Mouse (Mus musculus): Measurements from ENCODE around the gene 1810046K07Rik. TPM values are rescaled to one million over a fixed set of nuclear protein-coding genes. Genes with fewer than 3 reads are reported as not detected.
A peak's percentile ranks its signal among the peaks of the same experiment; 100 is the strongest.

The 1810046K07Rik gene
- not detected for total RNA-seq (2021)

- no peak for DNase-seq
Observed at GRCm38 (mm10) chr9:51328731-51329130, at the start of gene 1810046K07Rik. TSS of gene 1810046K07Rik (minus strand) at chr9:51328917.

GRCm38 (mm10) chr9:51369560-51369959 is 40.8 kb upstream of the 1810046K07Rik start:
- no peak for DNase-seq

- DNase-seq, result no peak
Observed at GRCm38 (mm10) chr9:51367124-51367523, 38.4 kb upstream of the 1810046K07Rik start.

GRCm38 (mm10) chr9:51364059-51364458 is 35.3 kb upstream of the 1810046K07Rik start:
- DNase-seq, result no peak

GRCm38 (mm10) chr9:51353511-51353910 is 24.8 kb upstream of the 1810046K07Rik start:
- no peak for DNase-seq

GRCm38 (mm10) chr9:51352896-51353295 is 24.2 kb upstream of the 1810046K07Rik start:
- no peak for DNase-seq

- no peak for DNase-seq
Observed at GRCm38 (mm10) chr9:51349422-51349821, 20.7 kb upstream of the 1810046K07Rik start.

GRCm38 (mm10) chr9:51345768-51346167 is 17.1 kb upstream of the 1810046K07Rik start:
- no peak for DNase-seq

- peak; percentile 83 to 86 for DNase-seq
Observed at GRCm38 (mm10) chr9:51335294-51336010, 6.7 kb upstream of the 1810046K07Rik start.

GRCm38 (mm10) chr9:51331449-51332238 is 2.9 kb upstream of the 1810046K07Rik start:
- no peak for DNase-seq

- no peak for DNase-seq
Observed at GRCm38 (mm10) chr9:51327555-51327903, 1.2 kb downstream of the 1810046K07Rik start.

GRCm38 (mm10) chr9:51326619-51327554 is 1.8 kb downstream of the 1810046K07Rik start:
- no peak for DNase-seq

GRCm38 (mm10) chr9:51324406-51325065 is 4.2 kb downstream of the 1810046K07Rik start:
- DNase-seq, result no peak

GRCm38 (mm10) chr9:51320096-51320495 is 8.6 kb downstream of the 1810046K07Rik start:
- no peak for DNase-seq

GRCm38 (mm10) chr9:51318246-51318645 is 10.5 kb downstream of the 1810046K07Rik start:
- no peak for DNase-seq

- DNase-seq, result no peak
Observed at GRCm38 (mm10) chr9:51317322-51317721, 11.4 kb downstream of the 1810046K07Rik start.

GRCm38 (mm10) chr9:51315402-51316063 is 13.2 kb downstream of the 1810046K07Rik start:
- DNase-seq, result no peak

- no peak for DNase-seq
Observed at GRCm38 (mm10) chr9:51312554-51313317, 16.0 kb downstream of the 1810046K07Rik start.

- DNase-seq, result no peak
Observed at GRCm38 (mm10) chr9:51310515-51310914, 18.2 kb downstream of the 1810046K07Rik start.

GRCm38 (mm10) chr9:51306351-51306750 is 22.4 kb downstream of the 1810046K07Rik start:
- no peak for DNase-seq

- DNase-seq, result peak; percentile 48 to 60
Observed at GRCm38 (mm10) chr9:51305146-51305545, 23.6 kb downstream of the 1810046K07Rik start.
